Mouse (Mus musculus) ES-E14 (cell line): ENCODE results near the gene Rbfox1.

ENCODE experiments used
- CHD2 ChIP-seq: IDR thresholded peaks from 2 replicates; pipeline ENCODE4 v1.6.1; 2014; ENCODE audit warnings: mild to moderate bottlenecking, low read depth, low read length, inconsistent platforms
- HCFC1 ChIP-seq: IDR thresholded peaks from 2 replicates; pipeline ENCODE4 v1.6.1; 2012; ENCODE audit warnings: low read length, inconsistent platforms, borderline replicate concordance; ENCODE audit not compliant: insufficient read depth
- ZC3H11A ChIP-seq: IDR thresholded peaks from 2 replicates; pipeline ENCODE4 v1.6.1; 2012; ENCODE audit warnings: low read depth, mild to moderate bottlenecking, inconsistent platforms, low read length, borderline replicate concordance

- TF ChIP-seq CHD2: no peak
- no peak for TF ChIP-seq HCFC1
- no peak for TF ChIP-seq ZC3H11A
Measured at GRCm38 (mm10) chr16:6284317-6284716, 399.2 kb downstream of the Rbfox1 start.
